Mouse (Mus musculus) liver, embryonic 14.5 days (tissue): Measurements from ENCODE around the gene Txndc17.

ENCODE experiments used
- CTCF ChIP-seq: IDR thresholded peaks from 2 replicates; pipeline ENCODE4 v1.5.1; 2016; ENCODE audit warnings: antibody characterized with exemption, low read depth, control low read depth
- EP300 ChIP-seq: IDR thresholded peaks from 2 replicates; pipeline ENCODE4 v1.6.1; 2016; ENCODE audit warnings: antibody characterized with exemption, low read depth

DNA sequence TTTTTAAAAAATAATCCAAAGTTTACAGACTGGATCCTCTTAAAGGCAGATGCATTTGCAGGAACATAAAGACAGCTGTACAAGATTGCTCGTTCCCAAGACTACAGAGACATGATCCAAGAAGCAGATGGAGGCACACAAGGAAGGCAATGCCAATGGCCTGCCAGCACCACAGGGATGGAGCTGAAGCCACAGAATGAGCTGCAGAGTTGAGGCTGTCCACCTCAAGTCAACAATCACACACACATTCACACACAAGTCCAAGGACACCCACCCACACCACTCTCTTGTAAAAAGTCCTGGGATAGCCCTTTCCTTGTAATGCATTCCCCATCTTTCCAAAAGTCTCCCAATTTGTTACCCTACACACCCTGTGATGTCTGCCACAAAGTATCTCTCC, 3.9 kb upstream of the Txndc17 start:
- TF ChIP-seq CTCF (no peak), EP300 (no peak)
